Mouse (Mus musculus): ENCODE data around the gene Cisd1. TPM values are rescaled to one million over a fixed set of nuclear protein-coding genes. Genes with fewer than 3 reads are reported as not detected.

The Cisd1 gene
- polyA plus RNA-seq, 1 experiment, result 78.9 TPM

- no peaks in the 10 kb centered on the region for H3K27me3 ChIP-seq (ENCODE audit: control insufficient read depth, insufficient read depth, low read length, poor library complexity, severe bottlenecking)
- H3K9me3 ChIP-seq (replicated peaks; ENCODE audit: control insufficient read depth, insufficient read depth, low read length, poor library complexity, severe bottlenecking), result no peaks in the 10 kb centered on the region
- H3K4me1 ChIP-seq (ENCODE audit: control insufficient read depth, insufficient read depth, low read length), result peaks cover 9% of the 10 kb centered on the region
- H3K9ac ChIP-seq (ENCODE audit: low read depth, poor library complexity, severe bottlenecking), result no peak overlapping the region
- H3K4me3 ChIP-seq (ENCODE audit: low read depth, low read length), result no peak overlapping the region
- H3K36me3 ChIP-seq (ENCODE audit: control insufficient read depth, insufficient read depth, low read length, poor library complexity, severe bottlenecking), result peaks cover 14% of the 10 kb centered on the region
- no peak for TF ChIP-seq EP300 (IDR thresholded peaks at IDR 0.05; ENCODE audit: insufficient read depth, low read depth, low read length)
- TF ChIP-seq CTCF (IDR thresholded peaks at IDR 0.05; ENCODE audit: low read depth, low read length), result no peak
- TF ChIP-seq POLR2A (IDR thresholded peaks at IDR 0.05; ENCODE audit: insufficient read depth, low read length), result no peak
- H3K27ac ChIP-seq (ENCODE audit: insufficient read depth, low read length), result no peak overlapping the region
Observed at GRCm38 (mm10) chr10:71337733-71338132, 7.0 kb downstream of the Cisd1 start.

DNA sequence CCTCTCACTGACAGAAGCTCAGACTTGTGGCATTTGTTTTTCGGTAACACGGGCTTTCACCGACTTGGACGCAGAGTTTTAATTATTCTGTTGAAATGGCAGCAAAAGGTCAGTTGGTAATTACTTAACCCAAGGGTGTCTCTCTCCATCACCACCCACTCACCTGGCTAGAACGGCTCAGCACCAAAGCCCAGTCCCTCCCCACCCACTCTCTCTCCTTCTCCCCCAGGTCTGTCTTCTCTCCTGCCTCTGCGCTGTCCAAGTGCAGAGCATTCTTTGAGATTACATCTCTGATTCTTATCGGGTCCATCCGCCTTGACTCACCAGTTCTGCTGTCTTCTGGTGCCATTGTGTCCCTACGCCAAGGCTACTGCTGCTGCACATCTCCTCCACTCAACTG is 11.9 kb downstream of the Cisd1 start:
- no peak overlapping the region for H3K27ac ChIP-seq (ENCODE audit: insufficient read depth, low read length)
- H3K9me3 ChIP-seq (replicated peaks; ENCODE audit: control insufficient read depth, insufficient read depth, low read length, poor library complexity, severe bottlenecking), result no peaks in the 10 kb centered on the region
- no peak for TF ChIP-seq CTCF (IDR thresholded peaks at IDR 0.05; ENCODE audit: low read depth, low read length)
- no peak for TF ChIP-seq EP300 (IDR thresholded peaks at IDR 0.05; ENCODE audit: insufficient read depth, low read depth, low read length)
- no peak for TF ChIP-seq POLR2A (IDR thresholded peaks at IDR 0.05; ENCODE audit: insufficient read depth, low read length)
- H3K27me3 ChIP-seq (ENCODE audit: control insufficient read depth, insufficient read depth, low read length, poor library complexity, severe bottlenecking), result no peaks in the 10 kb centered on the region
- peaks cover 17% of the 10 kb centered on the region for H3K36me3 ChIP-seq (ENCODE audit: control insufficient read depth, insufficient read depth, low read length, poor library complexity, severe bottlenecking)
- H3K4me3 ChIP-seq (ENCODE audit: low read depth, low read length), result no peak overlapping the region
- H3K4me1 ChIP-seq (ENCODE audit: control insufficient read depth, insufficient read depth, low read length), result peaks cover 1% of the 10 kb centered on the region
- H3K9ac ChIP-seq (ENCODE audit: low read depth, poor library complexity, severe bottlenecking), result no peak overlapping the region

DNA sequence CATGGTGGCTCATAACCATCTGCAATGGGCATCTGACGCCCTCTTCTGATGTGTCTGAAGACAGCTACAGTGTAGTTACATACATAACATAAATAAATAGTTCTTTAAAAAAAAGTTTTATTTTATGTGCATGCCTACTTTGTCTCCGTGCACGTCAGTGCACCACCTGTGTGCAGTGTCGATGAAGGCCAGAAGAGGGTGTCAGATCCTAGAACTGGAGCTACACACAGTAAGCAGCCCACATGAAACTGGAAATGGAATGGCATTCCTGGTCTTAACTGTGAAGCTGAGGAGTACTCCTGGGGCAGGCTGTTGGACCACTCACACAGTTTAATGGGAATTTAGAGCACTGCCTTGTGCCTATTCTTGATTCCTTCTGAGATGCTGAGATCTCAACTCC is 12.4 kb downstream of the Cisd1 start:
- Histone ChIP-seq H3K4me3 (ENCODE audit: low read depth, low read length) (no peak overlapping the region), H3K27me3 (ENCODE audit: control insufficient read depth, insufficient read depth, low read length, poor library complexity, severe bottlenecking) (no peaks in the 10 kb centered on the region), H3K4me1 (ENCODE audit: control insufficient read depth, insufficient read depth, low read length) (peaks cover 1% of the 10 kb centered on the region), H3K27ac (ENCODE audit: insufficient read depth, low read length) (no peak overlapping the region), H3K9me3 (replicated peaks; ENCODE audit: control insufficient read depth, insufficient read depth, low read length, poor library complexity, severe bottlenecking) (no peaks in the 10 kb centered on the region), H3K36me3 (ENCODE audit: control insufficient read depth, insufficient read depth, low read length, poor library complexity, severe bottlenecking) (peaks cover 17% of the 10 kb centered on the region), H3K9ac (ENCODE audit: low read depth, poor library complexity, severe bottlenecking) (no peak overlapping the region)
- peak; percentile 43 for TF ChIP-seq CTCF (IDR thresholded peaks at IDR 0.05; ENCODE audit: low read depth, low read length)
- no peak for TF ChIP-seq POLR2A (IDR thresholded peaks at IDR 0.05; ENCODE audit: insufficient read depth, low read length)

DNA sequence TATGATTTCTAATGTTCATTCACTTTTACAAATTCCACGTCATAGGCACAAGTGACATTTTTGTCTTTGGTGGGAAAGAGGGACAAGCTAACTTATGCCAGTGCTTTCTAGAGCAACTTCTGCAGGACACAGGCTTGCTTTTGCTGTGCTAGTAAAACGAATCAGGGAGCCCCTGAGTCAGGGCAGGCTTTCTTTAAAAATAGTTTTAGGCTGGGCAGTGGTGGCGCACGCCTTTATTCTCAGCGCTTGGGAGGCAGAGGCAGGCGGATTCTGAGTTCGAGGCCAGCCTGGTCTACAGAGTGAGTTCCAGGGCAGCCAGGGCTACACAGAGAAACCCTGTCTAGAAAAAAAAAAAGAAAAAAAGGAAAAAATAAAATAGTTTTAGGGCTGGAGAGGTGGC is 12.8 kb downstream of the Cisd1 start:
- no peak for TF ChIP-seq CTCF (IDR thresholded peaks at IDR 0.05; ENCODE audit: low read depth, low read length)
- TF ChIP-seq POLR2A (IDR thresholded peaks at IDR 0.05; ENCODE audit: insufficient read depth, low read length), result no peak
- TF ChIP-seq EP300 (IDR thresholded peaks at IDR 0.05; ENCODE audit: insufficient read depth, low read depth, low read length), result no peak
- Histone ChIP-seq H3K4me3 (ENCODE audit: low read depth, low read length) (no peak overlapping the region), H3K36me3 (ENCODE audit: control insufficient read depth, insufficient read depth, low read length, poor library complexity, severe bottlenecking) (peaks cover 17% of the 10 kb centered on the region), H3K27ac (ENCODE audit: insufficient read depth, low read length) (no peak overlapping the region), H3K9me3 (replicated peaks; ENCODE audit: control insufficient read depth, insufficient read depth, low read length, poor library complexity, severe bottlenecking) (no peaks in the 10 kb centered on the region), H3K9ac (ENCODE audit: low read depth, poor library complexity, severe bottlenecking) (no peak overlapping the region), H3K27me3 (ENCODE audit: control insufficient read depth, insufficient read depth, low read length, poor library complexity, severe bottlenecking) (no peaks in the 10 kb centered on the region), H3K4me1 (ENCODE audit: control insufficient read depth, insufficient read depth, low read length) (no peaks in the 10 kb centered on the region)

- H3K36me3 ChIP-seq (ENCODE audit: control insufficient read depth, insufficient read depth, low read length, poor library complexity, severe bottlenecking), result peaks cover 6% of the 10 kb centered on the region
- TF ChIP-seq EP300 (IDR thresholded peaks at IDR 0.05; ENCODE audit: insufficient read depth, low read depth, low read length) (no peak), CTCF (IDR thresholded peaks at IDR 0.05; ENCODE audit: low read depth, low read length) (no peak)
- H3K9ac ChIP-seq (ENCODE audit: low read depth, poor library complexity, severe bottlenecking), result no peak overlapping the region
- no peaks in the 10 kb centered on the region for H3K9me3 ChIP-seq (replicated peaks; ENCODE audit: control insufficient read depth, insufficient read depth, low read length, poor library complexity, severe bottlenecking)
- H3K27me3 ChIP-seq (ENCODE audit: control insufficient read depth, insufficient read depth, low read length, poor library complexity, severe bottlenecking), result no peaks in the 10 kb centered on the region
- H3K4me1 ChIP-seq (ENCODE audit: control insufficient read depth, insufficient read depth, low read length), result no peaks in the 10 kb centered on the region
- no peak overlapping the region for H3K27ac ChIP-seq (ENCODE audit: insufficient read depth, low read length)
- no peak overlapping the region for H3K4me3 ChIP-seq (ENCODE audit: low read depth, low read length)
Observed at GRCm38 (mm10) chr10:71330070-71330469, 14.7 kb downstream of the Cisd1 start.

DNA sequence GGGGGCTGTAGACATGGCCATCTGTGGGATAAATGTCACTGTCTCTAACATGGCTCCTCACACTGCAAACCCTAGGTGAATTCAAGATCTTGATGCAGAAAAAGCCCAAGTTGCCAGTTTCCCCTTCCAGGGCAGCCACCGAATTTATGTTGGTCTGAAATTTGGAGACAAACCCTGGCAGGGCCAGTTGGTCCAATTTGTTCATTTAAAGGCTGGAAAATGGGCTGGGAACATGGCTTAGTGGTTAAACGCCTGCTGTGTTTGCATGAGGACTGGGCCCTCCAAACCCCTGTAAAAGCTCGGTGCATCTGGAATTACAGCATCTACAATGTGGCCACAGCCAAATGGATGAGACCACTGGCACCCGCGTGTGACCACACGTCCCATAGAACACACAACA is 15.5 kb downstream of the Cisd1 start:
- no peaks in the 10 kb centered on the region for H3K27me3 ChIP-seq (ENCODE audit: control insufficient read depth, insufficient read depth, low read length, poor library complexity, severe bottlenecking)

More for the DNA sequence above, 15.5 kb downstream of the Cisd1 start:
- no peaks in the 10 kb centered on the region for H3K9me3 ChIP-seq (replicated peaks; ENCODE audit: control insufficient read depth, insufficient read depth, low read length, poor library complexity, severe bottlenecking)
- TF ChIP-seq CTCF (IDR thresholded peaks at IDR 0.05; ENCODE audit: low read depth, low read length), result no peak
- no peak for TF ChIP-seq EP300 (IDR thresholded peaks at IDR 0.05; ENCODE audit: insufficient read depth, low read depth, low read length)
- no peak for TF ChIP-seq POLR2A (IDR thresholded peaks at IDR 0.05; ENCODE audit: insufficient read depth, low read length)
- no peak overlapping the region for H3K27ac ChIP-seq (ENCODE audit: insufficient read depth, low read length)
- no peak overlapping the region for H3K4me3 ChIP-seq (ENCODE audit: low read depth, low read length)
- no peaks in the 10 kb centered on the region for H3K4me1 ChIP-seq (ENCODE audit: control insufficient read depth, insufficient read depth, low read length)
- H3K36me3 ChIP-seq (ENCODE audit: control insufficient read depth, insufficient read depth, low read length, poor library complexity, severe bottlenecking), result peaks cover 3% of the 10 kb centered on the region; the same call in 1 of the 2 replicates
- H3K9ac ChIP-seq (ENCODE audit: low read depth, poor library complexity, severe bottlenecking), result no peak overlapping the region

Measured in ES-Bruce4 (cell line).